Comparison of ENCODE assay signal across 24 mouse cellular contexts in genomic region chr9:116729172-116729571, GRCm38 (mm10).
DNase-seq lines count a peak whose midpoint lies in the region; ATAC-seq and TF ChIP-seq lines count a peak whose summit lies in the region.
"Had no signal": no experiment of that assay in that cellular context is flagged by ENCODE, and none has a peak within 500 bp of the region (broad histone marks: within the 10 kb centered on the region; RNA-seq: fewer than 3 reads in every experiment).

No protein-coding gene starts in this region.

- peak; percentile 50; the same call in 1 of the 2 replicates for ATAC-seq in lung, embryonic 15.5 days (ENCODE audit: borderline replicate concordance, extremely low read depth, low FRiP score, low TSS enrichment)
- no peak for ATAC-seq in stomach, postnatal 0 days (ENCODE audit: low FRiP score, low TSS enrichment)
- ATAC-seq: activated CD4-positive, CD25-positive, alpha-beta regulatory T cell, adult 4 months; forebrain, embryonic 15.5 days had no signal

- TF ChIP-seq CTCF in stomach, postnatal 0 days (IDR thresholded peaks at IDR 0.05; ENCODE audit: low read depth), result no peak

- H3K27ac ChIP-seq in lung, embryonic 15.5 days, result peak overlapping the region; percentile 83
- H3K27ac ChIP-seq in stomach, postnatal 0 days (replicated peaks), result peak overlapping the region; percentile 49; the same call in 1 of the 2 replicates
- H3K27ac ChIP-seq: embryonic facial prominence, embryonic 10.5 days; embryonic facial prominence, embryonic 13.5 days; forebrain, embryonic 12.5 days; forebrain, embryonic 15.5 days; heart, adult 2 months; hindbrain, embryonic 12.5 days; hindbrain, embryonic 15.5 days had no signal

- H3K27me3 ChIP-seq in lung, embryonic 15.5 days, result no peaks in the 10 kb centered on the region
- no peaks in the 10 kb centered on the region for H3K27me3 ChIP-seq in stomach, postnatal 0 days (ENCODE audit: control insufficient read depth, insufficient read depth, low read length)
- H3K27me3 ChIP-seq: embryonic facial prominence, embryonic 13.5 days; forebrain, embryonic 12.5 days; forebrain, embryonic 15.5 days; hindbrain, embryonic 12.5 days; hindbrain, embryonic 15.5 days had no signal

- no peak for TF ChIP-seq EP300 in stomach, postnatal 0 days (optimal IDR thresholded peaks at IDR 0.05)

- no peak overlapping the region for H3K4me2 ChIP-seq in lung, embryonic 15.5 days
- H3K4me2 ChIP-seq in stomach, postnatal 0 days (replicated peaks; ENCODE audit: low read depth), result no peak overlapping the region
- H3K4me2 ChIP-seq: embryonic facial prominence, embryonic 13.5 days; forebrain, embryonic 12.5 days; forebrain, embryonic 15.5 days; heart, embryonic 11.5 days; hindbrain, embryonic 12.5 days; hindbrain, embryonic 15.5 days had no signal

- H3K9me3 ChIP-seq in lung, embryonic 15.5 days, result no peaks in the 10 kb centered on the region
- H3K9me3 ChIP-seq in stomach, postnatal 0 days (ENCODE audit: control insufficient read depth, low read length), result no peaks in the 10 kb centered on the region
- H3K9me3 ChIP-seq: embryonic facial prominence, embryonic 10.5 days; embryonic facial prominence, embryonic 13.5 days; forebrain, embryonic 12.5 days; forebrain, embryonic 15.5 days; hindbrain, embryonic 12.5 days; hindbrain, embryonic 15.5 days had no signal

- no peak overlapping the region for H3K4me3 ChIP-seq in lung, embryonic 15.5 days
- H3K4me3 ChIP-seq in stomach, postnatal 0 days (ENCODE audit: low read depth, low read length), result no peak overlapping the region
- H3K4me3 ChIP-seq: embryonic facial prominence, embryonic 10.5 days; embryonic facial prominence, embryonic 13.5 days; erythroblast, embryonic 14.5 days; forebrain, embryonic 12.5 days; forebrain, embryonic 15.5 days; heart, adult 2 months; hindbrain, embryonic 12.5 days; hindbrain, embryonic 15.5 days had no signal

- DNase-seq in lung, postnatal 10 days, result no peak
- peak; percentile 3 for DNase-seq in lung, postnatal 14 days
- no peak for DNase-seq in lung, postnatal 4 days
- no peak for DNase-seq in stomach, postnatal 0 days (ENCODE audit: low spot score)
- no peak for DNase-seq in left cerebral cortex, adult 8-10 months (ENCODE audit: low spot score in 2 of 2)
- DNase-seq: adrenal gland, adult 8-10 months; adrenal gland, postnatal 25 days; cerebellum, adult 11-12 months; cerebellum, adult 8-10 months; cerebellum, postnatal 10 days; cerebellum, postnatal 36 days; embryo, embryonic 11 days; gastrocnemius, postnatal 25 days; heart, adult 2 months had no signal

- no peak overlapping the region for H3K9ac ChIP-seq in lung, embryonic 15.5 days
- no peak overlapping the region for H3K9ac ChIP-seq in stomach, postnatal 0 days (ENCODE audit: low read length)
- H3K9ac ChIP-seq: embryonic facial prominence, embryonic 13.5 days; forebrain, embryonic 12.5 days; forebrain, embryonic 15.5 days; hindbrain, embryonic 12.5 days; hindbrain, embryonic 15.5 days had no signal

- H3K4me1 ChIP-seq in lung, embryonic 15.5 days, result peaks cover 10% of the 10 kb centered on the region; the same call in 1 of the 2 replicates
- H3K4me1 ChIP-seq in stomach, postnatal 0 days (replicated peaks; ENCODE audit: control insufficient read depth, insufficient read depth), result no peaks in the 10 kb centered on the region
- H3K4me1 ChIP-seq: embryonic facial prominence, embryonic 10.5 days; embryonic facial prominence, embryonic 13.5 days; forebrain, embryonic 12.5 days; forebrain, embryonic 15.5 days; hindbrain, embryonic 12.5 days; hindbrain, embryonic 15.5 days had no signal

- 43% methylated on average over 6 of the region's 6 CpGs for WGBS in lung, embryonic 15.5 days
- WGBS in stomach, postnatal 0 days, result 46% methylated on average over 6 of the region's 6 CpGs

- no peaks in the 10 kb centered on the region for H3K36me3 ChIP-seq in lung, embryonic 15.5 days
- no peaks in the 10 kb centered on the region; the same call in 1 of the 2 replicates for H3K36me3 ChIP-seq in stomach, postnatal 0 days (ENCODE audit: control insufficient read depth, insufficient read depth, low read length)
- H3K36me3 ChIP-seq: embryonic facial prominence, embryonic 10.5 days; embryonic facial prominence, embryonic 13.5 days; forebrain, embryonic 12.5 days; forebrain, embryonic 15.5 days; hindbrain, embryonic 12.5 days; hindbrain, embryonic 15.5 days had no signal
